Mouse (Mus musculus): ENCODE measurements at regions not wholly inside any gene's neighbourhood (a gene's known extent, or its start where the extent isn't known, plus 50 kb on each side); places are given as distances from the start of the nearest gene placed in this dataset.
"Not testable (repeated sequence)": the region's sequence is repeated elsewhere in the genome, so short reads cannot be mapped to it uniquely, and the experiment has no call there.

GRCm38 (mm10) chr4:105648820-105649446 lies 140.7 kb upstream of the Gm12728 start:
- no peak for DNase-seq (ENCODE audit: low spot score)

GRCm38 (mm10) chr4:105649447-105649833 lies 140.2 kb upstream of the Gm12728 start:
- no peak for DNase-seq (ENCODE audit: low spot score)

GRCm38 (mm10) chr4:105656071-105656655 lies 133.5 kb upstream of the Gm12728 start:
- DNase-seq (ENCODE audit: low spot score), result peak; percentile 40

- DNase-seq (ENCODE audit: low spot score), result no peak
Measured at GRCm38 (mm10) chr4:105658581-105658980, 131.1 kb upstream of the Gm12728 start.

- no peak for DNase-seq (ENCODE audit: low spot score)
Measured at GRCm38 (mm10) chr4:105676690-105677089, 113.0 kb upstream of the Gm12728 start.

- DNase-seq (ENCODE audit: low spot score), result no peak
Measured at GRCm38 (mm10) chr4:105690716-105691115, 99.0 kb upstream of the Gm12728 start.

GRCm38 (mm10) chr4:105692380-105692779 lies 97.3 kb upstream of the Gm12728 start:
- DNase-seq (ENCODE audit: low spot score), result peak; percentile 19

- no peak for DNase-seq (ENCODE audit: low spot score)
Measured at GRCm38 (mm10) chr4:105695895-105696294, 93.8 kb upstream of the Gm12728 start.

GRCm38 (mm10) chr4:105697123-105697522 lies 92.5 kb upstream of the Gm12728 start:
- no peak for DNase-seq (ENCODE audit: low spot score)

- no peak for DNase-seq (ENCODE audit: low spot score)
Measured at GRCm38 (mm10) chr4:105702036-105702435, 87.6 kb upstream of the Gm12728 start.

GRCm38 (mm10) chr4:105703408-105703807 lies 86.3 kb upstream of the Gm12728 start:
- DNase-seq (ENCODE audit: low spot score), result no peak

GRCm38 (mm10) chr4:105704271-105704670 lies 85.4 kb upstream of the Gm12728 start:
- DNase-seq (ENCODE audit: low spot score), result no peak

- peak; percentile 47 for DNase-seq (ENCODE audit: low spot score)
Measured at GRCm38 (mm10) chr4:105705996-105706395, 83.7 kb upstream of the Gm12728 start.

- DNase-seq (ENCODE audit: low spot score), result peak; percentile 40
Measured at GRCm38 (mm10) chr4:105708080-105708796, 81.4 kb upstream of the Gm12728 start.

GRCm38 (mm10) chr4:105713956-105714355 lies 75.7 kb upstream of the Gm12728 start:
- DNase-seq (ENCODE audit: low spot score), result no peak

GRCm38 (mm10) chr4:105718080-105718479 lies 71.6 kb upstream of the Gm12728 start:
- DNase-seq (ENCODE audit: low spot score), result no peak

- DNase-seq (ENCODE audit: low spot score), result no peak
Measured at GRCm38 (mm10) chr4:105728696-105729095, 61.0 kb upstream of the Gm12728 start.

- DNase-seq (ENCODE audit: low spot score), result no peak
Measured at GRCm38 (mm10) chr4:105730900-105731299, 58.8 kb upstream of the Gm12728 start.

- not testable (repeated sequence) for DNase-seq (ENCODE audit: low spot score)
Measured at GRCm38 (mm10) chr4:105735116-105735515, 54.6 kb upstream of the Gm12728 start.
